Mouse (Mus musculus) forebrain, embryonic 11.5 days (tissue): ENCODE data around the gene Snx32. TPM values are rescaled to one million over a fixed set of nuclear protein-coding genes. Genes with fewer than 3 reads are reported as not detected.
A peak's percentile ranks its signal among the peaks of the same experiment; 100 is the strongest.

Experiments used
- ATAC-seq: fragments of 200-750 bp; cut with Nextera tagmentation; replicated peaks from 2 replicates; pipeline ENCODE4 v1.8.0; 2017; ENCODE audit warnings: moderate TSS enrichment; ENCODE audit not compliant: low FRiP score
- DNase-seq: peaks from one replicate; pipeline ENCODE4 v3.0.0-alpha.2; 2017; ENCODE audit warnings: low spot score
- H3K27ac ChIP-seq: fragments of 300-500 bp; sonication (generic); 2 replicates; pipeline ENCODE4 v1.5.1; 2014; ENCODE audit warnings: low read depth, low read length
- H3K27me3 ChIP-seq: fragments of 300-500 bp; sonication (generic); 2 replicates; pipeline ENCODE4 v1.6.1; 2014; ENCODE audit warnings: mild to moderate bottlenecking, low read length, mixed read lengths; ENCODE audit not compliant: control insufficient read depth, insufficient read depth
- H3K36me3 ChIP-seq: fragments of 300-500 bp; sonication (generic); 2 replicates; pipeline ENCODE4 v1.6.1; 2014; ENCODE audit warnings: mild to moderate bottlenecking, low read length, moderate library complexity, mixed read lengths; ENCODE audit not compliant: control insufficient read depth, insufficient read depth
- H3K4me1 ChIP-seq: fragments of 300-500 bp; sonication (generic); replicated peaks from 2 replicates; pipeline ENCODE4 v1.6.1; 2014; ENCODE audit warnings: low read length, mixed read lengths; ENCODE audit not compliant: control insufficient read depth, insufficient read depth
- H3K4me2 ChIP-seq: fragments of 300-500 bp; sonication (generic); 2 replicates; pipeline ENCODE4 v1.6.1; 2014; ENCODE audit warnings: low read depth, mild to moderate bottlenecking, low read length, moderate library complexity, mixed read lengths; ENCODE audit not compliant: severe bottlenecking
- H3K4me3 ChIP-seq: fragments of 300-500 bp; sonication (generic); 2 replicates; pipeline ENCODE4 v1.5.1; 2014; ENCODE audit warnings: low read depth, low read length
- H3K9ac ChIP-seq: fragments of 300-500 bp; sonication (generic); 2 replicates; pipeline ENCODE4 v1.6.1; 2014; ENCODE audit warnings: low read length
- H3K9me3 ChIP-seq: fragments of 300-500 bp; sonication (generic); 2 replicates; pipeline ENCODE4 v1.6.1; 2016; ENCODE audit warnings: low read length, mixed read lengths; ENCODE audit not compliant: control insufficient read depth
- WGBS: fragments of 180-500 bp; shearing (Covaris S2); extraction: QIAGEN DNeasy Blood & Tissue Kit; methylation state at CpG from one replicate; pipeline ENCODE4 v1.1.7; 2014; 5-methylcytosine and 5-hydroxymethylcytosine counted together
- polyA plus RNA-seq: library from polyadenylated mRNA; unstranded; fragments of >200 nt; fragmentation: Nextera tagmentation; extraction: Ambion mirVana; gene quantifications from 2 replicates; pipeline ENCODE4 v1.2.1, GENCODE M21; 2014

Gene Snx32
- polyA plus RNA-seq, 1 experiment from 2014 or later: 15.9 TPM

DNA sequence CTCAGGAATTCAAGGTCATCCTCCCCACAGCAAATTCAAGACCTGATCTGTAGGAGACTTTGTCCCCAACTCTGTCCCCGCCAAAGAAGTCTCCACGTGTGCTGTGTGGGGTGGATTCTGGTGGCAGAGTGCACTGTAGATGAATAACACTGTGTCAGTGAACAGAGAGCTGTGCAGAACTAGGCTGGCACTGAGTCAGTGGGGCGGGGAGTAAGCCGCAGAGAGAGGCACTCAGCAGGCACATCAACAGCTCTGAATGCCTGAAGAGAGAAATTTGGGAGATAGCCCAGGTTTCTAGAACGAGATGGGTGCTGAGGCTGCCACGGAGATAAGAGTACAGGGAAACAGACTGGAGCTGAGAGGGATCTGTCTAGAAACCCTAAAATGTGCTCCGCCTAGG, 51.3 kb downstream of the Snx32 start:
- Histone ChIP-seq H3K9ac (no peak overlapping the region), H3K36me3 (no peaks in the 10 kb centered on the region), H3K9me3 (no peaks in the 10 kb centered on the region), H3K4me3 (no peak overlapping the region), H3K4me2 (no peak overlapping the region), H3K4me1 (peaks cover 23% of the 10 kb centered on the region; the same call in 1 of the 2 replicates), H3K27ac (no peak overlapping the region), H3K27me3 (peaks cover 6% of the 10 kb centered on the region; the same call in 1 of the 2 replicates)
- ATAC-seq: no peak
- no peak for DNase-seq
- WGBS: 68% methylated on average over 7 of the region's 7 CpGs

DNA sequence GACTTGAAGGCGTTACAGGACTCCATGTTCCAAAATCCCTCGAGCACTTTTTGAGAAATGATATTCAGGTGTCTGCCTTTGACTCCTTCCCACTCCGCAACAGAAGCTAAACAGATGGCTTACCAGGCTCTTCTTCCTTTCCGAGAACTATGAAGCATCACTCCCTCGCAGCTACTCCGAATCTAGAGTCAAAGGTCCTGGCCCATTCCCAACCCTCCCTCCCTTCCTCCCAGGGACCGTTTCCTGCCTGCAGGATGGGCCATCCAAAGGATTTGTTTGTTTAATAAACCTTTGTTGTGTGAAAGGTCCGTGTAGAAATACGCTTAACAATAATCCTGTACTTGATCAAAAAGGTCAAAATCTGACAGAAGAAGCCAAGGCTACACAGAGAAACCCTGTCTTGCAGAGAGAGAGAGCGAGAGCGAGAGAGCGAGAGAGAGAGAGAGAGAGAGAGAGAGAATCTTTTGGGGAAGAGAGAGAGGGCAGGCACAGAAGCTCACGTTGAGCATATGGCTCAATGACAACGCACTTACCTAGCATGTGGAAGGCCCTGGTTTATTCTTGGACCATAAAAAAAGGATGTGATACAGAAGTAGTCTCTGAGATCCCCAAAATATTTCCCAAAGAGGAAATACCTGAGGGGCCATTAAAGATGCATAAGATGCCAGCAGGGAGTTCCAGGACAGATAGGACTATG, 52.4 kb downstream of the Snx32 start, which contains the start of gene Ccdc85b:
Gene Ccdc85b, minus strand, starts transcription at position 149 of the 697 bp plus-strand sequence.
- Histone ChIP-seq H3K4me3 (peak within 1 kb of the TSS; percentile 77), H3K9me3 (no peaks in the 10 kb centered on the region), H3K27ac (peak within 1 kb of the TSS; percentile 74), H3K27me3 (peaks cover 6% of the 10 kb centered on the region; the same call in 1 of the 2 replicates), H3K4me2 (peak within 1 kb of the TSS; percentile 99), H3K4me1 (peaks cover 21% of the 10 kb centered on the region; the same call in 1 of the 2 replicates), H3K36me3 (no peaks in the 10 kb centered on the region), H3K9ac (peak within 1 kb of the TSS; percentile 79)
- no peak for DNase-seq
- ATAC-seq: peak; percentile 11; the same call in 1 of the 2 replicates
- WGBS: 18% methylated on average over 14 of the region's 14 CpGs

DNA sequence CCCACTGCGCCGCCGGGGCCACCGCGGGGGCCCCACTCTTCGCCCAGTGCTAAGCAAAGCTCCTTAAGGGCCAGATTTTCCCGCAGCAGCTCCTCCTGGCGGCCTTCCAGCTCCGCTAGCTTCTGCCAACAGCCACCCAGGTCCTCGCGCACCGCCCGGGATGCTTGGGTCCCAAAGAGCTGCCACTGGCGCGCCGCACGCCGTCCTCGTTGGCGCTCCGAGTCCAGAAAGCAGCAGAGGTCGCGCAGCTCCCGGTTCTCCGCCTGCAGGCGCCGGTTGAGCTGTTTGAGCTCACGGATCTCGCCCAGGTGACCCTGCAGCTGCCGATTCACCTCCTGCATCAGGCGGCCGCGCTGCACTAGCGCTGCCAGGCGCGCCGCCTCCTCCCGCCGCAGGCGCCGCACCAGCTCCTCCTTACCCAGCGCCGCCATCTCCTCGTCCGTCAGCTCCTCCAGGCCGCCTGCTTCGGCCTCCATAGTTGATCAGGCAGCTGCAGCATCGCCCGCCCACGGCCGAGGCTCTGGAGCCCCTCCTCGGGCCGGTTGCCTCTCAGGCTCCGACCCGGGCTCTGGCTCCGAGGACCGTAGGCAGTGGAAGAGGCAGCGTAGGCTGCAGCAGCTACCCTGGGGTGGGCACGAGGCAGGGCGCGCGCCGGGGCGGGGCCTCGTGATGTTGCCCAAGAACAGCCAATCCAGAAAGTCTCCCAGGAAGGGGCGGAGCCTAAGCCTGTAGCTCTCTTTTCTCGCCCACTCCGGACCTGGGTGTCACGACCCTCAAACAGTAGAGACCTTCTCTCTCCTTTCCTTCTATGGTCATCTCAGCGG, 53.2 kb downstream of the Snx32 start:
- Histone ChIP-seq H3K4me1 (peaks cover 21% of the 10 kb centered on the region; the same call in 1 of the 2 replicates), H3K9ac (peak overlapping the region; percentile 79), H3K4me3 (peak overlapping the region; percentile 77), H3K4me2 (peak overlapping the region; percentile 99), H3K27me3 (peaks cover 6% of the 10 kb centered on the region; the same call in 1 of the 2 replicates), H3K9me3 (no peaks in the 10 kb centered on the region), H3K36me3 (no peaks in the 10 kb centered on the region), H3K27ac (peak overlapping the region; percentile 74)
- under 1% methylated on average over 70 of the region's 70 CpGs for WGBS
- ATAC-seq (peak; percentile 93), DNase-seq (peak; percentile 96)

DNA sequence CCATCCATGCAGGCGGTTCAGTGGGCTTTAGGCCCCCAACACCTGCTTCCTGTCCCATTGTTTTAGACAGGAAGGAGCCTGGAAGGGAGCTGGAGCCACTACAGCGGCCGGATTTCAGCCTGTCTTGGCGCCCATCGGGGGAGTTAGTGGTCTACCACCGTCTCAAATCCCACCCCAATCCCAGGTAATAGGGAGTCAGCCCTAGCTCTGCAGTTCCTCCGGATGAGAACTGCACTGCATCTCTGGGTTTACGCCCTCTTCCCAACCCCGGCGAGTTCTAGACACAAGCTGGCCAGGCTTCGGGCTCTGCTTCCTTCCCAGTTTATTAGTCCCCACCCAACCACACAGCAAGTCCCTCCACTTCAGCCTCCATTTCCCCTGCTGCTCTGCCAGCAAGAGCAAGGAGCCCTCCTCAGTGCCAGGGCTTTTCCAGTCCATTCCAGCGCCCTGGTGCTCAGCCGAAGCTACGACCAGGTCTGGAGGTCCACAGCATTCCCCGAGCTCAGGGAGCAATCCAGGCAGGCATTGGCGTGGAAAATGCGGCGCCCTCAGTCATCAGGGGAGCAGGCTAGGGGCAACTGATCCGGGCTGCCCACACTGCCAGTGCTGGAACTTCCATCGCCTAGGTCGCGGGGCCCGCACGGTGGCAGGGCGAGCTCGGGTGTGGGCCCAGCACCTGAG, 54.0 kb downstream of the Snx32 start:
- Histone ChIP-seq H3K4me3 (peak overlapping the region; percentile 77), H3K4me1 (peaks cover 19% of the 10 kb centered on the region; the same call in 1 of the 2 replicates), H3K36me3 (no peaks in the 10 kb centered on the region), H3K9ac (peak overlapping the region; percentile 79), H3K4me2 (peak overlapping the region; percentile 99), H3K9me3 (no peaks in the 10 kb centered on the region), H3K27ac (peak overlapping the region; percentile 74; the same call in 1 of the 2 replicates), H3K27me3 (peaks cover 6% of the 10 kb centered on the region; the same call in 1 of the 2 replicates)
- 4% methylated on average over 26 of the region's 26 CpGs for WGBS
- DNase-seq: no peak
- ATAC-seq: no peak; the same call in 1 of the 2 replicates

DNA sequence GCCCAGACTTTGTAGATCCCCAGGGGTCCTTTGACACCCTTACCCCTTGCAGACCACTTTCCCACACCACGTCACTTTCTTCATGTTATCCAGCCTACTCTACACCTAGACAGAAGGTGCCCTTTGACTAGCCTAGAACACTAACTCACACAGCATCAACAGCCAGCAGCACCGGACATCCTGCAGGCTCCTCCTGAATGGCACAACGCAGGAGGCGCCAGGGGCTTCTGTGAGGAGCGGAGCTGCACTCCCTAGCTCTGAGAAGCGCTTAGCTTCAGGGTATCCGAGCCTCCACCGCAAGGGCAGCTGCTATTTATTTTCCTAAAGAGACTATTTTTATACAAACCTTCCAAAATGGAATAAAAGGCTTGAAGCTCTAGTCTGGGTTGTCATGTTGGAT, 54.8 kb downstream of the Snx32 start:
- no peaks in the 10 kb centered on the region for H3K9me3 ChIP-seq
- ATAC-seq (no peak), DNase-seq (no peak)
- H3K36me3 ChIP-seq: no peaks in the 10 kb centered on the region
- H3K4me3 ChIP-seq: peak overlapping the region; percentile 77; the same call in 1 of the 2 replicates
- peaks cover 6% of the 10 kb centered on the region; the same call in 1 of the 2 replicates for H3K27me3 ChIP-seq
- H3K9ac ChIP-seq: no peak overlapping the region; the same call in 1 of the 2 replicates
- WGBS: 62% methylated on average over 8 of the region's 8 CpGs
- H3K4me1 ChIP-seq: peaks cover 16% of the 10 kb centered on the region; the same call in 1 of the 2 replicates
- no peak overlapping the region for H3K27ac ChIP-seq
- peak overlapping the region; percentile 99 for H3K4me2 ChIP-seq

DNA sequence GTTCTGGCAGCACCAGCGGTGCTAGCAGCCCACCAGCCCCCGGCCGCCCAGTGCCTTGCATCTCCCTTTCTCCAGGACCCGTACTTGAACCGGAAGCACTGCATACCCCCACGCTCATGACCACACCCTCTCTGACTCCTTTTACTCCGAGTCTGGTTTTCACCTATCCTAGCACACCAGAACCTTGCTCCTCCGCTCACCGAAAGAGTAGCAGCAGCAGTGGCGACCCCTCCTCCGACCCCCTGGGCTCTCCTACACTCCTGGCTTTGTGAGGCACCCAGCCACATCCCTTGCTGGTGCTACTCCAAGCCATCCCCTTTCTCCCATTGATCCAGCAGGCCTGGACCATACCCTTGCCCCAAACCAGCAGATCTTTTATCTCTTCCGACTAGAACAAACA, 55.3 kb downstream of the Snx32 start:
- no peak overlapping the region for H3K27ac ChIP-seq
- H3K9me3 ChIP-seq: no peaks in the 10 kb centered on the region
- H3K4me2 ChIP-seq: peak overlapping the region; percentile 99
- DNase-seq: no peak
- no peak overlapping the region for H3K4me3 ChIP-seq
- no peak for ATAC-seq
- H3K4me1 ChIP-seq: peaks cover 16% of the 10 kb centered on the region; the same call in 1 of the 2 replicates
- H3K27me3 ChIP-seq: peaks cover 8% of the 10 kb centered on the region; the same call in 1 of the 2 replicates
- no peaks in the 10 kb centered on the region for H3K36me3 ChIP-seq
- WGBS: 87% methylated on average over 12 of the region's 12 CpGs
- no peak overlapping the region for H3K9ac ChIP-seq

DNA sequence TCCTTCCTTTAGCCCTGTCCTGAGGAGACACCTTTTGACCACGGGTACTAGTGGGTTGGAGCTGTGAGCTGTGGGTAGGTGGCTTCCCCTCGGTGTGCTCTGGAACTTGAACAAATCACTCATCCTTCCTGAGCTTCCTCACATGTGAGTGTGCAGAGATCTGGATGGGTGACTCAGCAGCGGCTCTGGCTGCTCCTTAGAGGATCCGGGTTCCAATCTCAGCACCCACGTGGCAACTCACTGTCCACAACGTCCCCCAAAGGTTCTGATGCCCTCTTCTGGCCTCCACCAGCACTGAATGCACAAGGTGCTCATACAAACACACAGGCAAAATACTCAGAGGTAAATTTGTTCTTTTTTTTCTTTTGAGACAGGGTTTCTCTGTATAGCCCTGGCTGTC, 58.6 kb downstream of the Snx32 start:
- Histone ChIP-seq H3K27me3 (peaks cover 33% of the 10 kb centered on the region), H3K9ac (no peak overlapping the region), H3K27ac (no peak overlapping the region), H3K4me2 (no peak overlapping the region), H3K4me3 (no peak overlapping the region), H3K9me3 (no peaks in the 10 kb centered on the region), H3K4me1 (peaks cover 26% of the 10 kb centered on the region), H3K36me3 (no peaks in the 10 kb centered on the region)
- DNase-seq: no peak
- 71% methylated on average over 6 of the region's 6 CpGs for WGBS
- ATAC-seq: no peak

DNA sequence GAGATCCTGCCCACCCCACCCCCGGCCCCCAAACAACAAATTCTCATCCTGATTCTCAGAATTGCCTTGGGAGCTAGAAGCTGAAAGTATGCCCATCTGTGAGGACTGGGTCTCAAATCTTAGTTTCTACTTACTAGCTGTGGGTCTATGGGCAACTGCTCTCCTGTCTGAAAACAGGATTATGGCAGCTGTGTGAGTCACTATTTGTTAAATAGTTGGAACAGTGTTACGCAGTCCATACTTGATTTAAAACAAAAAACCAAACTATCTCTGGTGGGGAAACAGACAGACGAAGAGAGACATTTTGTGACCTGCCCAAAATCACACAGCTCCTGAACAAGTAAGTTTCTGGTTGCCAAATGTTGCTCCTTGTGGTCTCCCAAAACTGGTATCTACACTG, 60.7 kb downstream of the Snx32 start:
- Histone ChIP-seq H3K27me3 (peaks cover 36% of the 10 kb centered on the region), H3K36me3 (no peaks in the 10 kb centered on the region), H3K9me3 (no peaks in the 10 kb centered on the region), H3K9ac (no peak overlapping the region), H3K4me2 (no peak overlapping the region), H3K27ac (no peak overlapping the region), H3K4me1 (peaks cover 13% of the 10 kb centered on the region), H3K4me3 (no peak overlapping the region)
- WGBS: 93% methylated on average over 3 of the region's 3 CpGs
- ATAC-seq: no peak
- no peak for DNase-seq
